Mouse (Mus musculus) left cerebral cortex, adult 2 months (tissue): ENCODE measurements around the gene Myo18b. TPM values are rescaled to one million over a fixed set of nuclear protein-coding genes. Genes with fewer than 3 reads are reported as not detected.

Experiments
- DNase-seq, 2 experiments: peaks; one replicate each; pipeline ENCODE4 v3.0.0; 2021 to 2022; ENCODE audit warnings: low spot score in 2 of 2, mixed read lengths in 1 of 2; ENCODE audit errors: extremely low spot score in 1 of 2
- H3K27ac ChIP-seq: fragments of 200-600 bp; 2 replicates; pipeline ENCODE4 v1.8.1; 2022
- H3K4me3 ChIP-seq: fragments of 200-600 bp; 2 replicates; pipeline ENCODE4 v1.8.1; 2022
- CTCF ChIP-seq: fragments of 200-600 bp; IDR thresholded peaks from 2 replicates; pipeline ENCODE4 v1.8.1; 2022; ENCODE audit warnings: antibody characterized with exemption, mild to moderate bottlenecking, moderate library complexity
- intact Hi-C: fragments of 180-260 bp; cut with DNase I; formaldehyde crosslinking; loops from one replicate; pipeline ENCODE4 v1.15.1; 2025
- total RNA-seq, 2 experiments: library from RNA; stranded (reverse); gene quantifications; 2 replicates each; pipeline ENCODE4 v1.2.3; 2021

Myo18b gene
- total RNA-seq, 2 experiments from 2014 or later = 1.00 to 1.4 TPM

GRCm38 (mm10) chr5:112923841-112924240, 27.7 kb upstream of the Myo18b start:
- TF ChIP-seq CTCF = no peak
- Histone ChIP-seq H3K27ac (no peak overlapping the region), H3K4me3 (no peak overlapping the region)
- DNase-seq = no peak
- intact Hi-C loops = no loop called here

DNA sequence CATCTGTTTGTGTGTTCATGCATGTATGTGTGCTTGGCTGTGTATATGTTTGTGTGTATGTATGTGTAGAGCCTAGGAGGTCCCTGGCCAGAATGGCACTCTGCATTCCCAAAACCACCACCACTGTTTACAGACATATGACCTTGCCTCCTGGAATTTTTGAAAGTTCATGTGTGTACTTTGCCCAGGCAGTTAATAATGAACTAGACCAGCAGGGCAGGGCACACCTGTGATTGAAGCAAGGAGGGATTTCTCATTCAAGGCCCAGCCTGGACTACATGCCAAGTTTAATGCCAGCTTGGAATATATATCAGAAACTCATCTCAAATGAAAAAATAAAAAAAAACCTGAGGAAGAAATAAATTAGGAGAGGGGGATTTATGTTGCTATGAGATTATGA, 25.8 kb upstream of the Myo18b start:
- Histone ChIP-seq H3K4me3 (no peak overlapping the region), H3K27ac (no peak overlapping the region)
- DNase-seq = no peak
- intact Hi-C loops = no loop called here
- no peak for TF ChIP-seq CTCF

DNA sequence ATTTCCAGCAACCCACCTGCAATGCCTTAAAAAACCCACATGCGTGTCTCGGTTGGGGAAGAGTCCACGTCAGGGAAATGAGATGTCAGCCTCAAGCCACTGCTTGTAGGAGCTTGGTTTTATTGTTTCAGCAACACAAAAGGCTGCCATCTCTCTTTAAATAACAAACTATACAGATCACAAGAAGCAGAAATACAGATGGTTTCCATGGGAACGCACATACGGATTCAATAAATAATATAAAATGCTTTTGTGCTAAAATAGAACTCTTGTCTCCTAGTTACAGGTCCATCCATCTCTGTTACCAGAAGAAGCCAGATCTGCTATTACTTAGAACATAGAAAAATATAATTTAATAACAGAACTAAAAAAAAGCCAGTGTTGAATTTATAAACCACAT, 14.2 kb upstream of the Myo18b start:
- no peak for TF ChIP-seq CTCF
- no peak overlapping the region for H3K4me3 ChIP-seq
- DNase-seq = no peak
- intact Hi-C loops = no loop called here
- peak overlapping the region; percentile 81 for H3K27ac ChIP-seq

DNA sequence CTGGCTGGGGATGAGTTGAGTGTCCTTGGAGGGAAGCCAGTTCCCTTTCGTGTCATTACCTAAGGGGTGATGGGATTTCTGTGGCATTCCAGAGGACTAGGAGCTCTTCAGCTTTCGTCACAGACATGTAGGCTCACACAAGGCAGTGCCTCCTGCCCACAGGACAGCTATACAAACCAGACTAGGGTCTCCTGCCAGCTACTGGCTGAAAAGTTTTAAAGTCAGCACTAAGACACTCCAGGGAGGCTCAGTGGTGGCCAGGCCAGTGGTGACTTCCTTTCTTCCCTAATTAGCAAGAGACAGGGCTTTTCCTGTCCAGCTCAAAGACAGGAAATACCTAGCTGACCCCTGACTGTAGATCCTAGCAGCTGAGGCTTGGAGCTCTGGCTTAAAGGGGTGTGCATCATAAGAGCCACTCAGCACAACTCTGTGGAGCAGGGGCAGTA, 12.0 kb upstream of the Myo18b start:
- TF ChIP-seq CTCF = no peak
- intact Hi-C loops = no loop called here
- no peak overlapping the region for H3K4me3 ChIP-seq
- H3K27ac ChIP-seq = no peak overlapping the region
- DNase-seq = no peak

GRCm38 (mm10) chr5:112907504-112907903, 11.3 kb upstream of the Myo18b start:
- Histone ChIP-seq H3K27ac (no peak overlapping the region), H3K4me3 (no peak overlapping the region)
- DNase-seq = no peak
- no peak for TF ChIP-seq CTCF
- intact Hi-C loops = no loop called here

DNA sequence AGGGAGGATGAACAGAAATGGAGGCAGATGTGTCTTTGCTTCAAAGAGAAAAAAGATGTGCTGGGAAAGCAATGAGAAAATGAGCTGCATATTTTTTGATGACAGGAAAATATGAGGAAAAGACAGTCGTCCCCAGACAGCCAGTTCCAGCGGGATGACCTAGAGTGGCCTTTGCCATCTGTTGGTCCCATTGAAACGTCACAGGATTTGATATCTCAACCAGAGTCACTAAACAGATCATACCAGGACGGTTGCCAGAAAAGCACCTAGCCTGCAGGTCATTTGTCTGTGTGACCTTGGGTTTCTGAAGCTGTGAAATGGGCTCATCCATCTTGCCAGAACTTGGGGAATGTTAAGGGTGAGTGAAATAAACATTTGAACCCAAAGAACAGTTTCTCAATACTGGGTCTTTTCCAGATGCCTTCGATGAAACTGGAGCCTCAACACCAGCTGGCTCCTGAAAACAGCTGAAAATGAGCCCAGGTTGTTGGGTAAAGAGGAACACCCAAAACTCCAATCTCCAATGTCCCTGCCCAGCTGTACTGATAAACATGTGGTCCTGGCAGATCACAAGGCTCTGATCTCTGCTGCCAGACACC, 2.6 kb downstream of the Myo18b start:
- H3K27ac ChIP-seq = no peak overlapping the region
- no peak overlapping the region for H3K4me3 ChIP-seq
- TF ChIP-seq CTCF = no peak
- intact Hi-C loops = no loop called here
- DNase-seq = no peak

- no peak for DNase-seq
- Histone ChIP-seq H3K4me3 (no peak overlapping the region), H3K27ac (no peak overlapping the region)
- no peak for TF ChIP-seq CTCF
- intact Hi-C loops = no loop called here
Measured at GRCm38 (mm10) chr5:112892411-112892810, 3.8 kb downstream of the Myo18b start.

DNA sequence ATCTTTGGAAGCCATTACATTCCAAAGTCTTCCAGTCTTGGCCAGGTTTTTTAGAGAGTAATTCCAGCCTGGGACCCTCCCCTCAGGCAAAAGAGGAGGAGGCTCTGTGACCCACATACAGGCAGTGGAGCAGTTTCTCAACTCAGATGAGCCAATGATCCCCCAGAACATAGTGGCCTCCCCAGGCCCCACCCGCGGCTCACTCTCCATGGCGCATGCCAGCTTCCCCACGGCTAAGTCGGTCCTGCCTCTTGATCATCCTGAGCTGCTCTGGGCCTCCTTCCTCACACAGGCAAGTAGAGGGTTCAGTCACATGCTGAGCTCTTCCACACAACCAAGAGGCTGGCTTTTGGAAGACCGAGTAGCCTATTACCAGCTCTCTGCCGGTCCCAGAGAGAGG, 7.5 kb downstream of the Myo18b start:
- DNase-seq = no peak
- intact Hi-C loops = no loop called here
- no peak for TF ChIP-seq CTCF
- no peak overlapping the region for H3K27ac ChIP-seq
- H3K4me3 ChIP-seq = no peak overlapping the region

DNA sequence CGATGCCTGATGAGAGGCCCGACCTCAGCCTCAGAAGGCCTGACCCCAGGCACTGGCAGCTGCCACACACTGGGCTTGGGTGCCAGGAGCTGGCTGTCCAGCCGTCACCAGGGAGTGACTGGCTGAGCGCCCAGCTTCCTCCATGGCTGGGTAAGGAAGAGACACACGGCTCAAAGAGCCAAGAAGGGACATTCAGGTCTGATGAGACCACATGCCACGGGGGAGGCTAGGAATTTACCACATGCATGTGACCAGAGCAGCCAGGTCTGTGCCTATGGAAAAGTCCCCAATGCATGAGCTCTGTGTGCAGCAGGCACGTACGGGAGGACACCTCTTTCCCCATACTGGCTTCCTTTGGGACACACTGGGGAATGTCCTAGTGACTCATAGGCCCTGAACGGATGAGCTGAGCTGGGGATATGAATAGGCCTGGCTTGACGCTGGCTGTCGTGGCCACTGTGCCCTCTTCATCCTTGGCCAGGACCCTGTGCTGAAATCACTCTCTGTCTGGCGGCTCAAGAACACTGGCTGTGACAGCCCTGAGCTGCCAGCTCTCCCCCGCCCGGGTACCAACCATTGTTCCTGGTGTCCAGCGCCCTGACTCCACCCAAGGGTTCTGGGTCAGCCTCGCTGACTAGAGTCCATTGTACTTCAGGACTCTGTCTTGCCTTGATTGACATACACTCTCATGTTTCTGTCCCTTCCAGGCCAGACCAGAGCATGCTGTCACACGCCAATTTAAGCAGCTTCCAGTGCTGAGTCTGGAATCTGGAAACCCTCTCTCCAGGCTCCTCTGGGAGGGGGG, 9.3 kb downstream of the Myo18b start:
- peak; percentile 45 to 46 for DNase-seq
- H3K27ac ChIP-seq = no peak overlapping the region
- intact Hi-C loops = no loop called here
- no peak overlapping the region for H3K4me3 ChIP-seq
- no peak for TF ChIP-seq CTCF

- H3K4me3 ChIP-seq = no peak overlapping the region
- intact Hi-C loops = no loop called here
- DNase-seq = no peak
- TF ChIP-seq CTCF = no peak
- H3K27ac ChIP-seq = no peak overlapping the region
Measured at GRCm38 (mm10) chr5:112877391-112878115, 18.6 kb downstream of the Myo18b start.

- no peak overlapping the region for H3K27ac ChIP-seq
- intact Hi-C loops = no loop called here
- H3K4me3 ChIP-seq = no peak overlapping the region
- TF ChIP-seq CTCF = no peak; the same call in none of the 2 replicates
- DNase-seq = peak; percentile 55 to 60
Measured at GRCm38 (mm10) chr5:112876846-112877390, 19.2 kb downstream of the Myo18b start.

DNA sequence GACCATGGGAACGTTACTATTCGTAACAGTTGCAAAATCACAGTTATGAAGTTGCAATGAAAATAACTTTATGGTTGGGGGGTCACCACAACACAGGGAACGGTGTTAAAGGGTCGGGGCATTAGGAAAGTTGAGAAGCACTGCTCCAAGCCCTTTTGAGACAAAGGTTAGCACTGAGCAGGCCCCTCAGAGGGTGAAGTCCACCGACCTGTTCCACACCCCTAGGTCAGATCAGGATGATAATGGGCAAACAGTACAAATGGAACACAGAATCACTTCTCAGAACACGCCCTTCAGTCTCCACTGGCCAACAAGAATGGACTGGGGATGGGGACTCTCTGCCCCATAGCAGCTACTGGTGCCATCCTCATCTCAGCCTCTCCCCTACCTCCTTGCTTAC, 23.2 kb downstream of the Myo18b start:
- intact Hi-C loops = loop anchor here (5.0 kb wide), 1 partner anchor 294 kb away; no protein-coding TSS in a partner anchor
- no peak overlapping the region for H3K4me3 ChIP-seq
- no peak overlapping the region for H3K27ac ChIP-seq
- DNase-seq = no peak
- TF ChIP-seq CTCF = no peak
